Mouse (Mus musculus): ENCODE measurements around the gene Gm30302. TPM values are rescaled to one million over a fixed set of nuclear protein-coding genes. Genes with fewer than 3 reads are reported as not detected.

Gene Gm30302
- polyA plus RNA-seq, 1 experiment from 2014 or later: not detected

DNA sequence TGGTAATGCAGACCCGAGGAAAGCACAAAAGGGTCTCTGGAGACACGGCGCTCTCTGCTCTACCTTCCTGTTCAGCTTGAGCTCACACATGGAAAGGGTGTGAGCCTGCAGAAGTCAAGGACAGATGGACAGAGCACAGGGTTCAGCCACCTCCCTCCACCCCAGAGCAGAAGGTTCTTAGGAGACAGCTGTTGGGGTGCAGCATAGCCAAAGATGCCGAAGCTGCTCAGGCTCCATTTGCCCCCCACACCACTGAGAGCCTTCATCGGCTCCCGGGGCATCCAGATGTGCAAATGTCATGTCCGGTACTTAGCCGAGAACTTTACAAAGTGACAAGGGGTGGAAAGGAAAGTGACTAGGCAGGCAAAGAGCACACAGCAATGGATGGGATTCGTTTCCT is 42.2 kb downstream of the Gm30302 start:
- H3K4me3 ChIP-seq (replicated peaks; ENCODE audit: low read depth, low read length): no peak overlapping the region
- H3K9ac ChIP-seq (ENCODE audit: low read depth, low read length): no peak overlapping the region
- no peaks in the 10 kb centered on the region for H3K36me3 ChIP-seq (ENCODE audit: insufficient read depth, low read length)
- H3K9me3 ChIP-seq (replicated peaks; ENCODE audit: low read length): no peaks in the 10 kb centered on the region
- H3K4me1 ChIP-seq (replicated peaks; ENCODE audit: insufficient read depth, low read length): no peaks in the 10 kb centered on the region
- no peak for ATAC-seq (replicated peaks; ENCODE audit: low FRiP score, low read depth)
- no peak overlapping the region for H3K27ac ChIP-seq
- 85% methylated on average over 9 of the region's 9 CpGs for WGBS
- H3K4me2 ChIP-seq (ENCODE audit: low read length): no peak overlapping the region
- no peaks in the 10 kb centered on the region for H3K27me3 ChIP-seq (ENCODE audit: insufficient read depth, low read length)
- no peak for TF ChIP-seq CTCF (IDR thresholded peaks at IDR 0.05; ENCODE audit: low read depth)
- no peak for DNase-seq (ENCODE audit: low spot score)

DNA sequence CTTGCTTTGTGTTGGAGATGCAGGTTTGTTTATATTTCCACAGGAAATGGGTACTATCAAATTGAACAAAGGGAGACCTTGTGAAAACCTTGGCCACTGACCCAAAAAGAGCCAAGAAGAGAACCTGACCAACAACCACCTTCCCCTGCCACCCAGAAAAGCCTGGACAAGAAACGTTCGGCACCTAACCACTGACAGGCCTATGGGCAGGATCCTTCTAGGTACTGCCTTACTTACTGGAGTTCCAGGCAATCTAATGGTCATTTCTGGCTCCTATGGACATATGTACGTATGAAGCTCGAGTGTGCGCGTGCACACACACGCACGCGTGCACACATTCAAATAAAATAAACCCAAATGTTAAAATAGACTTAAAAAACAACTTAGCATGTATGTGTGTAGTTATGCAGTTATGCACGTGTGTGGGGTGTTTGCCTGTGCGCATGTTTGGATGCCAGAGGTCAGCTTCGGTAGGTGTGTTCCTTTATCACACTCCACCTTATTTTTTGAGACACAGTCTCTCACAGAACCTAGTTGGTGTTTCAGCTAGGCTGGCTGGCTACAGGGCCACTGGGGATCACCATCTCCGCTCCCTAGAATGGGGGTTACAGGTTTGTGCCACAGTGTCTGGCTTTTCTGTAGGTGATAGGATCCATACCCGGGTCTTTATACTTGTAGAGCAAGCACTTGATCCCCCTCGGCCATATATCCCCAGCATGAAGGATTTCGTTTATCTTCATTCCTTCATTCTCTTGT is 57.3 kb downstream of the Gm30302 start:
- DNase-seq (ENCODE audit: low spot score) (no peak), ATAC-seq (replicated peaks; ENCODE audit: low FRiP score, low read depth) (no peak)
- Histone ChIP-seq H3K36me3 (ENCODE audit: insufficient read depth, low read length) (no peaks in the 10 kb centered on the region), H3K4me1 (replicated peaks; ENCODE audit: insufficient read depth, low read length) (no peaks in the 10 kb centered on the region), H3K4me3 (replicated peaks; ENCODE audit: low read depth, low read length) (no peak overlapping the region), H3K4me2 (ENCODE audit: low read length) (no peak overlapping the region), H3K27ac (no peak overlapping the region), H3K27me3 (ENCODE audit: insufficient read depth, low read length) (no peaks in the 10 kb centered on the region), H3K9me3 (replicated peaks; ENCODE audit: low read length) (no peaks in the 10 kb centered on the region), H3K9ac (ENCODE audit: low read depth, low read length) (no peak overlapping the region)
- TF ChIP-seq CTCF (IDR thresholded peaks at IDR 0.05; ENCODE audit: low read depth): no peak
- WGBS: 90% methylated on average over 16 of the region's 16 CpGs

DNA sequence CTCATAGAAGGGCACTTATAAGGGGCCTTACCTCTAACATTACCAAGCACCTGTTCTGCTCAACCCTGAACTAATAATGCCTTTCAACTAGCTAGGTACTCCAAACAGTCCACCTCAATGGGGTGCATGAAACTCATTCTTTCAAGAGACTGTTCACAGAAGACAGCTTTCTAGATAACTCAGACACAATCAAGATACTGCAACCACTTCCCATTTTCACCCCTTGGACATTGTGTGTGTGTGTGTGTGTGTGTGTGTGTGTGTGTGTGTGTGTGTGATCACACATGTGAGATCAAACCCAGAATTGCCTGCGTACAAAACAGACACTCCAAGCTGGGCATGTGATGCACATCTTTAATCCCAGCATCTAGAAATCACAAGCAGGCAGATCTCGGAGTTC is 60.8 kb downstream of the Gm30302 start:
- Histone ChIP-seq H3K27ac (no peak overlapping the region), H3K27me3 (ENCODE audit: insufficient read depth, low read length) (no peaks in the 10 kb centered on the region), H3K4me2 (ENCODE audit: low read length) (no peak overlapping the region), H3K9ac (ENCODE audit: low read depth, low read length) (no peak overlapping the region), H3K4me1 (replicated peaks; ENCODE audit: insufficient read depth, low read length) (no peaks in the 10 kb centered on the region), H3K36me3 (ENCODE audit: insufficient read depth, low read length) (peaks cover 20% of the 10 kb centered on the region), H3K9me3 (replicated peaks; ENCODE audit: low read length) (no peaks in the 10 kb centered on the region), H3K4me3 (replicated peaks; ENCODE audit: low read depth, low read length) (no peak overlapping the region)
- ATAC-seq (replicated peaks; ENCODE audit: low FRiP score, low read depth): no peak
- DNase-seq (ENCODE audit: low spot score): no peak
- WGBS: 92% methylated on average over 2 of the region's 2 CpGs
- TF ChIP-seq CTCF (IDR thresholded peaks at IDR 0.05; ENCODE audit: low read depth): no peak

DNA sequence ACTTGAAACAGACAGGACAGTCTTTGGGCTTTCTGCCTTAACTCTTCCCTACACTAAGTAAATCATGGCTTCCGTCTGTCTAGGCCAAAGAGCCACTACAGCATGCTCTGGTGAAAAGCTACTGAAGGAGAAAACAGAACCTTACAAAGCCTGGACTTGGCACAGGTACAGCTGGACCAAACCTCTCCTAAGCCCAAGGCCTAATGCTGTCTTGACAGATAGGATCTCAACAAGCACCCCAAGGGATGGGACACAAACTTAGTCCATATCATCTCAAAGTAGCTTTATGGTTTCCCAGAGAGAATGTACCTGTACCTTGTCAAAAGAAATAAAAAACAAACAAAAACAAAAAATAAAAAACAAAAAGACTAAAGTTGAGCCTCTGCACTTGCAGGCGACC is 62.4 kb downstream of the Gm30302 start:
- Histone ChIP-seq H3K9ac (ENCODE audit: low read depth, low read length) (no peak overlapping the region), H3K36me3 (ENCODE audit: insufficient read depth, low read length) (peaks cover 24% of the 10 kb centered on the region), H3K4me3 (replicated peaks; ENCODE audit: low read depth, low read length) (no peak overlapping the region), H3K4me1 (replicated peaks; ENCODE audit: insufficient read depth, low read length) (no peaks in the 10 kb centered on the region), H3K9me3 (replicated peaks; ENCODE audit: low read length) (no peaks in the 10 kb centered on the region), H3K27ac (no peak overlapping the region), H3K27me3 (ENCODE audit: insufficient read depth, low read length) (no peaks in the 10 kb centered on the region), H3K4me2 (ENCODE audit: low read length) (no peak overlapping the region)
- DNase-seq (ENCODE audit: low spot score) (no peak), ATAC-seq (replicated peaks; ENCODE audit: low FRiP score, low read depth) (no peak)
- TF ChIP-seq CTCF (IDR thresholded peaks at IDR 0.05; ENCODE audit: low read depth): no peak
- 96% methylated on average over 2 of the region's 2 CpGs for WGBS

Other genes with a start within 250 kb of the Gm30302 start
- 0.62 and 1.6 TPM in 2 replicates for gene Omd, start 216.5 kb downstream of the Gm30302 start, polyA plus RNA-seq (2015; fragmentation: Nextera tagmentation; extraction: Ambion mirVana)
- gene Ogn, start 191.0 kb downstream of the Gm30302 start, polyA plus RNA-seq (2015; fragmentation: Nextera tagmentation; extraction: Ambion mirVana): 43.8 and 54.3 TPM in 2 replicates
- gene Cenpp, start 146.2 kb downstream of the Gm30302 start, polyA plus RNA-seq (2015; fragmentation: Nextera tagmentation; extraction: Ambion mirVana): 21.5 and 21.9 TPM in 2 replicates
- 15.7 and 19.3 TPM in 2 replicates for gene Nol8, start 145.9 kb downstream of the Gm30302 start, polyA plus RNA-seq (2015; fragmentation: Nextera tagmentation; extraction: Ambion mirVana)
- 38.1 and 42.7 TPM in 2 replicates for gene Iars, start 116.9 kb downstream of the Gm30302 start, polyA plus RNA-seq (2015; fragmentation: Nextera tagmentation; extraction: Ambion mirVana)

Data from kidney, postnatal 0 days (tissue).